Mouse (Mus musculus) megakaryocyte, embryonic 14.5 days (primary cell): Measurements from ENCODE around the gene Rnase2b.

ENCODE experiments used
- FLI1 ChIP-seq: IDR thresholded peaks from 2 replicates; pipeline ENCODE4 v1.6.1; 2012; ENCODE audit warnings: low read length, inconsistent platforms, mixed read lengths
- GATA1 ChIP-seq: IDR thresholded peaks from 3 replicates; pipeline ENCODE4 v1.6.1; 2012; ENCODE audit warnings: mixed read lengths, low read length, inconsistent platforms, borderline replicate concordance

DNA sequence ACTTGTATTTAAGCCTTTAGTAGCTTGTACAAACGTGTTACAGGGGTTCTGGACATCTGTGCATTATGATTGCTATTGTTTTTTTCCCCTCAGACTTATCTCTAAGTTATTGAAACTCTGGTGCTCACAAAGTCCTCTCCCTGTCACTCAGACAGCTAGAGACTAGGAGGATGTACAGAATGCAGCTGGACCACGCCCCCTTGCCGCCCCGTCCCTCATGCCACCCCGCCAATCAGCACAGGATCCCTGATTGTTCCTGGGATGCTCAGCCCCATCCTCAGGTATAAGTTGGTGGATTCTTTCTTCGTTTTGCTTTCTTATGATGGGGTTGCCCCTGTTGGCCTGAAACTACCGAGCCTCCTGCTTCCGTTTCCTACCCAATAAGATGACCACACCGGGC, 48.6 kb upstream of the Rnase2b start:
- TF ChIP-seq GATA1 = no peak
- TF ChIP-seq FLI1 = no peak
